Mouse (Mus musculus) myocyte (in vitro differentiated cells): ENCODE data around the gene Ccdc60.

Source experiments
- CEBPB ChIP-seq: IDR thresholded peaks from 2 replicates; pipeline ENCODE4 v1.6.1; 2011; ENCODE audit warnings: mild to moderate bottlenecking, moderate library complexity; ENCODE audit not compliant: poor library complexity, insufficient read depth, severe bottlenecking
- E2F4 ChIP-seq: IDR thresholded peaks from one replicate; pipeline ENCODE4 v1.6.1; 2011; ENCODE audit warnings: mild to moderate bottlenecking, control low read depth, moderate library complexity; ENCODE audit not compliant: insufficient read depth
- MAX ChIP-seq: IDR thresholded peaks from one replicate; pipeline ENCODE4 v1.6.1; 2011; ENCODE audit warnings: low read depth, mild to moderate bottlenecking, control low read depth
- MYOD1 ChIP-seq, 3 experiments: IDR thresholded peaks; one replicate each; pipeline ENCODE4 v1.6.1; 2011; ENCODE audit warnings: control low read depth in 2 of 3, low read depth in 2 of 3, mild to moderate bottlenecking in 2 of 3, moderate library complexity in 1 of 3; ENCODE audit not compliant: insufficient read length in 2 of 3, control insufficient read depth in 1 of 3
- MYOG ChIP-seq, 3 experiments: IDR thresholded peaks; one replicate each; pipeline ENCODE4 v1.6.1; 2011; ENCODE audit warnings: control low read depth in 2 of 3, low read depth in 2 of 3, mild to moderate bottlenecking in 2 of 3; ENCODE audit not compliant: insufficient read length in 2 of 3, control insufficient read depth in 1 of 3, insufficient read depth in 1 of 3
- POLR2A ChIP-seq: IDR thresholded peaks from one replicate; pipeline ENCODE4 v1.6.1; 2011; ENCODE audit warnings: low read depth, mild to moderate bottlenecking, control low read depth, moderate library complexity; ENCODE audit not compliant: insufficient read length
- POLR2AphosphoS2 ChIP-seq: IDR thresholded peaks from one replicate; pipeline ENCODE4 v1.6.1; 2011; ENCODE audit warnings: low read depth, control low read depth; ENCODE audit not compliant: insufficient read length
- REST ChIP-seq: IDR thresholded peaks from one replicate; pipeline ENCODE4 v1.6.1; 2011; ENCODE audit warnings: mild to moderate bottlenecking, control low read depth, moderate library complexity; ENCODE audit not compliant: insufficient read depth, insufficient read length
- SRF ChIP-seq: IDR thresholded peaks from one replicate; pipeline ENCODE4 v1.6.1; 2011; ENCODE audit warnings: low read depth; ENCODE audit not compliant: control insufficient read depth, insufficient read length
- TCF12 ChIP-seq: IDR thresholded peaks from one replicate; pipeline ENCODE4 v1.6.1; 2011; ENCODE audit warnings: mild to moderate bottlenecking, control low read depth; ENCODE audit not compliant: poor library complexity, insufficient read depth, severe bottlenecking
- TCF3 ChIP-seq: IDR thresholded peaks from one replicate; pipeline ENCODE4 v1.6.1; 2011; ENCODE audit warnings: low read depth, control low read depth; ENCODE audit not compliant: insufficient read length
- USF1 ChIP-seq: IDR thresholded peaks from one replicate; pipeline ENCODE4 v1.6.1; 2011; ENCODE audit warnings: low read depth, mild to moderate bottlenecking, control low read depth, moderate library complexity

DNA sequence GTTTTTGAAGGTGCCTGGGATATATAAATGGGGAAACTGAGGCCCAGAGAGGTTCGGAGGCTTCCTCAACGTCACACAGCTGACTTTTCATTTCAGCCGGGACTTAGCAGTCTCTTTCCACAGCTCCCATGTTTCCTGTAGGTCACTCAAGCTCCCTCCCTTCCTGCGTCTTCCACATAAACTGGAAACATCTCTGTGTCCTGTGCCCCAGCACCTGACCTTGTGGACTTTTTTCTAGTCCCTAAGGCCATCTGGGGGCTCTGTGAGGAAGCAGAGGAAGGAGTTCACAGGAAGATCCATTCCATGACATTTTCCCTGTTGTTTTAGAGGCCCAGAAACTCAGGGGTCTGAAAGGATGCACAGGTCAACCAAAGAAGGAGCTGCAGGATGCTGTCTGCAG lies 16.8 kb upstream of the Ccdc60 start:
- TF ChIP-seq TCF3 (no peak), USF1 (no peak), POLR2A (no peak), CEBPB (no peak), TCF12 (no peak), POLR2AphosphoS2 (no peak), MYOD1 (IDR thresholded peaks at IDR 0.05; ENCODE audit: control insufficient read depth in 1 of 3, insufficient read length in 2 of 3, low read depth in 2 of 3) (no peak), MAX (no peak), MYOG (IDR thresholded peaks at IDR 0.05; ENCODE audit: control insufficient read depth in 1 of 3, insufficient read depth in 1 of 3, insufficient read length in 2 of 3, low read depth in 2 of 3) (no peak), E2F4 (no peak), SRF (no peak), REST (no peak)
